In genomic region chr5:122514127-122514521, GRCm38 (mm10) we compare ENCODE assay signal across 9 mouse cellular contexts. TPM values are rescaled to one million over a fixed set of nuclear protein-coding genes. Genes with fewer than 3 reads are reported as not detected.
DNase-seq lines count a peak whose midpoint lies in the region; ATAC-seq lines count a peak whose summit lies in the region.
"Had no signal": no experiment of that assay in that cellular context is flagged by ENCODE, and none has a peak within 500 bp of the region (broad histone marks: within the 10 kb centered on the region; RNA-seq: fewer than 3 reads in every experiment).

No protein-coding gene starts in this region.

- H3K9me3 ChIP-seq in kidney, embryonic 16.5 days (ENCODE audit: low read length) = no peaks in the 10 kb centered on the region
- H3K9me3 ChIP-seq in embryonic facial prominence, embryonic 15.5 days (replicated peaks) = no peaks in the 10 kb centered on the region
- H3K9me3 ChIP-seq in intestine, embryonic 15.5 days = no peaks in the 10 kb centered on the region

- no peak overlapping the region for H3K4me3 ChIP-seq in kidney, embryonic 16.5 days (ENCODE audit: low read length)
- H3K4me3 ChIP-seq in embryonic facial prominence, embryonic 15.5 days (replicated peaks) = 0 out of 2 replicates have a peak overlapping the region, but pooled peaks have one; percentile 1
- no peak overlapping the region for H3K4me3 ChIP-seq in intestine, embryonic 15.5 days (replicated peaks)

- H3K27me3 ChIP-seq in kidney, embryonic 16.5 days (ENCODE audit: insufficient read depth, low read length) = no peaks in the 10 kb centered on the region
- H3K27me3 ChIP-seq in embryonic facial prominence, embryonic 15.5 days = no peaks in the 10 kb centered on the region
- H3K27me3 ChIP-seq in intestine, embryonic 15.5 days (replicated peaks) = no peaks in the 10 kb centered on the region
- H3K27me3 ChIP-seq: Patski had no signal

- H3K4me2 ChIP-seq in kidney, embryonic 16.5 days (replicated peaks; ENCODE audit: low read depth, low read length) = peak overlapping the region; percentile 20; the same call in 1 of the 2 replicates
- peak overlapping the region; percentile 21 for H3K4me2 ChIP-seq in embryonic facial prominence, embryonic 15.5 days (replicated peaks)
- H3K4me2 ChIP-seq in intestine, embryonic 15.5 days (replicated peaks) = peak overlapping the region; percentile 35

- no peak for ATAC-seq in kidney, embryonic 16.5 days (ENCODE audit: low FRiP score, low TSS enrichment)
- ATAC-seq in embryonic facial prominence, embryonic 15.5 days (ENCODE audit: insufficient number of reproducible peaks, low FRiP score, low TSS enrichment, low read depth) = no peak
- ATAC-seq in intestine, embryonic 15.5 days = no peak
- ATAC-seq: Patski had no signal

- no peak for DNase-seq in kidney, postnatal 25 days
- DNase-seq in naive thymus-derived CD4-positive, alpha-beta T cell, adult 2 months (ENCODE audit: low read depth) = peak; percentile 30
- no peak for DNase-seq in left cerebral cortex, adult 9 months (ENCODE audit: low spot score in 2 of 2)
- DNase-seq in kidney, adult 9 months = no peak
- DNase-seq: kidney, adult 11 months had no signal

- H3K27ac ChIP-seq in kidney, embryonic 16.5 days (ENCODE audit: low read length) = no peak overlapping the region
- peak overlapping the region; percentile 58 for H3K27ac ChIP-seq in embryonic facial prominence, embryonic 15.5 days (replicated peaks)
- no peak overlapping the region for H3K27ac ChIP-seq in intestine, embryonic 15.5 days

- peaks cover 47% of the 10 kb centered on the region for H3K4me1 ChIP-seq in kidney, embryonic 16.5 days (ENCODE audit: insufficient read depth, low read length)
- H3K4me1 ChIP-seq in embryonic facial prominence, embryonic 15.5 days = peaks cover 48% of the 10 kb centered on the region
- peaks cover 55% of the 10 kb centered on the region for H3K4me1 ChIP-seq in intestine, embryonic 15.5 days (replicated peaks)

- 43% methylated on average over 8 of the region's 8 CpGs for WGBS in kidney, embryonic 16.5 days
- WGBS in embryonic facial prominence, embryonic 15.5 days = 25% methylated on average over 8 of the region's 8 CpGs
- WGBS in intestine, embryonic 15.5 days = 42% methylated on average over 8 of the region's 8 CpGs

- H3K9ac ChIP-seq in kidney, embryonic 16.5 days (replicated peaks; ENCODE audit: low read length) = no peak overlapping the region
- H3K9ac ChIP-seq in embryonic facial prominence, embryonic 15.5 days = no peak overlapping the region
- H3K9ac ChIP-seq in intestine, embryonic 15.5 days = no peak overlapping the region

- no peaks in the 10 kb centered on the region for H3K36me3 ChIP-seq in kidney, embryonic 16.5 days (ENCODE audit: insufficient read depth, low read length)
- no peaks in the 10 kb centered on the region for H3K36me3 ChIP-seq in embryonic facial prominence, embryonic 15.5 days
- no peaks in the 10 kb centered on the region for H3K36me3 ChIP-seq in intestine, embryonic 15.5 days

RNA-seq across cellular contexts. Expression of gene Atp2a2, which starts 12.1 kb away (rescaled TPM):
- 33.6 and 35.0 TPM in 2 replicates for polyA plus RNA-seq in kidney, embryonic 16.5 days (2015; fragmentation: Nextera tagmentation; extraction: Ambion mirVana)
- 34.8 and 38.1 TPM in 2 replicates for polyA plus RNA-seq in embryonic facial prominence, embryonic 15.5 days (2015; fragmentation: Nextera tagmentation; extraction: Ambion mirVana)
- 33.8 and 36.1 TPM in 2 replicates for polyA plus RNA-seq in intestine, embryonic 15.5 days (2015; fragmentation: Nextera tagmentation; extraction: Ambion mirVana)
